Mouse (Mus musculus): ENCODE measurements around the gene Fancc. TPM values are rescaled to one million over a fixed set of nuclear protein-coding genes. Genes with fewer than 3 reads are reported as not detected.
A peak's percentile ranks its signal among the peaks of the same experiment; 100 is the strongest.

Fancc gene
- total and polyA plus RNA-seq, 2 experiments from 2014 or later = 8.0 to 12.2 TPM

GRCm38 (mm10) chr13:63272017-63272601 lies 225.0 kb downstream of the Fancc start:
- Histone ChIP-seq H3K27ac (ENCODE audit: low read depth, low read length) (no peak overlapping the region), H3K27me3 (ENCODE audit: insufficient read depth, low read length) (no peaks in the 10 kb centered on the region), H3K36me3 (ENCODE audit: insufficient read depth) (no peaks in the 10 kb centered on the region), H3K9me3 (ENCODE audit: low read length) (no peaks in the 10 kb centered on the region), H3K4me1 (ENCODE audit: insufficient read depth) (0 out of 2 replicates have a peak, but pooled peaks cover 4% of the 10 kb centered on the region), H3K4me2 (ENCODE audit: low read depth) (peak overlapping the region; percentile 72), H3K9ac (peak overlapping the region; percentile 42), H3K4me3 (ENCODE audit: low read depth, low read length) (peak overlapping the region; percentile 42)
- DNase-seq = no peak
- WGBS = 11% methylated on average over 16 of the region's 16 CpGs
- no peak for ATAC-seq
- TF ChIP-seq CTCF (IDR thresholded peaks at IDR 0.05; ENCODE audit: low read depth) = no peak

DNA sequence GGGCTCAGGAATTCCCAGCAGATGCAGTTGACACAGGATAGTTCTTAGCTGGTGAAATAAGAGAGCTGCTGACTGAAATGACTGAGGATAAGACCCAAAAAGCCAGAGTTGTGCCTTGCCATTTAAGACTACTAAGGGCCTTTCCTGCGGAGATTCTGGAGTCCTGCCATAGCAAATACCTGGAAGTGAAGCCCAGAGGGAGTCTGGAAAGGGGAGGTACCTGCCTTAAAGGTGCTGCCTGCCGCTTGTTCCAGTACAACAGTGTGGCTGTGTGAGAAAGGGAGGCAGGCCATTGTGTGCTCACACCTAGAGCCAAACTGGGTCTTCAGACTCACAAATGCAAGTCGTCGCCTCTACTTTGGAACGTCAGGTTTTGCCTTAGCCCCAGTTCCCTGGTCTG lies 226.9 kb downstream of the Fancc start:
- 54% methylated on average over 5 of the region's 5 CpGs for WGBS
- no peak overlapping the region for H3K27ac ChIP-seq (ENCODE audit: low read depth, low read length)

GRCm38 (mm10) chr13:63268776-63269175 lies 228.3 kb downstream of the Fancc start:
- Histone ChIP-seq H3K9me3 (ENCODE audit: low read length) (no peaks in the 10 kb centered on the region), H3K4me3 (ENCODE audit: low read depth, low read length) (no peak overlapping the region), H3K9ac (no peak overlapping the region), H3K27me3 (ENCODE audit: insufficient read depth, low read length) (no peaks in the 10 kb centered on the region), H3K4me1 (ENCODE audit: insufficient read depth) (0 out of 2 replicates have a peak, but pooled peaks cover 4% of the 10 kb centered on the region), H3K36me3 (ENCODE audit: insufficient read depth) (no peaks in the 10 kb centered on the region), H3K4me2 (ENCODE audit: low read depth) (no peak overlapping the region), H3K27ac (ENCODE audit: low read depth, low read length) (no peak overlapping the region)
- 100% methylated on average over 1 of the region's 1 CpGs for WGBS
- ATAC-seq (no peak), DNase-seq (no peak)
- no peak for TF ChIP-seq CTCF (IDR thresholded peaks at IDR 0.05; ENCODE audit: low read depth)

More for the DNA sequence above, 226.9 kb downstream of the Fancc start:
- H3K9me3 ChIP-seq (ENCODE audit: low read length) = no peaks in the 10 kb centered on the region
- no peak overlapping the region for H3K9ac ChIP-seq
- no peak overlapping the region for H3K4me3 ChIP-seq (ENCODE audit: low read depth, low read length)
- TF ChIP-seq CTCF (IDR thresholded peaks at IDR 0.05; ENCODE audit: low read depth) = no peak
- DNase-seq (no peak), ATAC-seq (no peak)
- 0 out of 2 replicates have a peak, but pooled peaks cover 4% of the 10 kb centered on the region for H3K4me1 ChIP-seq (ENCODE audit: insufficient read depth)
- no peaks in the 10 kb centered on the region for H3K27me3 ChIP-seq (ENCODE audit: insufficient read depth, low read length)
- H3K4me2 ChIP-seq (ENCODE audit: low read depth) = no peak overlapping the region
- no peaks in the 10 kb centered on the region for H3K36me3 ChIP-seq (ENCODE audit: insufficient read depth)

DNA sequence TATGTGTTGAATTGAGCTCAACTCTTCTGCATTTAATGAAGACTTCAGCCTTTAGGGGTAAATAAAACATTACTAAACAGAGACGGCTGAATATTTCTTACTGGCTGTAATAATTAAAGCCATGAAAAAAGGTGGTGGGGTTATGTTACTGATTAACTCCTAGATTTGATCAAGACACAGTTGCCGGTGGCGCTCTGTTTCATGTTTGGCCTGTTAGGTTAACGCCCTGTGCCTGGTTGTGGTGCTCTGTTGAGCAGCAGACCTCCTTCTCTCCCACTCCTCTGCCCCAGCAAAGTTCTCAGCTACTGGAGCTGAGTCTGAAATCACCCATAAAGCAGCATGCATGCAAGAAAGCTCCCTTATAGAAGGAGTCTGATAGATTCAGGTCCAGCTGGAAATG lies 228.7 kb downstream of the Fancc start:
- DNase-seq (no peak), ATAC-seq (no peak)
- 0 out of 2 replicates have a peak, but pooled peaks cover 4% of the 10 kb centered on the region for H3K4me1 ChIP-seq (ENCODE audit: insufficient read depth)
- no peak overlapping the region for H3K9ac ChIP-seq
- H3K9me3 ChIP-seq (ENCODE audit: low read length) = no peaks in the 10 kb centered on the region
- H3K27ac ChIP-seq (ENCODE audit: low read depth, low read length) = no peak overlapping the region
- H3K4me3 ChIP-seq (ENCODE audit: low read depth, low read length) = no peak overlapping the region
- no peaks in the 10 kb centered on the region for H3K27me3 ChIP-seq (ENCODE audit: insufficient read depth, low read length)
- H3K36me3 ChIP-seq (ENCODE audit: insufficient read depth) = no peaks in the 10 kb centered on the region
- H3K4me2 ChIP-seq (ENCODE audit: low read depth) = no peak overlapping the region
- no peak for TF ChIP-seq CTCF (IDR thresholded peaks at IDR 0.05; ENCODE audit: low read depth)
- 93% methylated on average over 4 of the region's 4 CpGs for WGBS

- Histone ChIP-seq H3K4me1 (ENCODE audit: insufficient read depth) (peaks cover 13% of the 10 kb centered on the region), H3K27ac (ENCODE audit: low read depth, low read length) (no peak overlapping the region), H3K27me3 (ENCODE audit: insufficient read depth, low read length) (no peaks in the 10 kb centered on the region), H3K9me3 (ENCODE audit: low read length) (no peaks in the 10 kb centered on the region), H3K36me3 (ENCODE audit: insufficient read depth) (no peaks in the 10 kb centered on the region), H3K4me3 (ENCODE audit: low read depth, low read length) (no peak overlapping the region), H3K9ac (no peak overlapping the region), H3K4me2 (ENCODE audit: low read depth) (no peak overlapping the region)
- 72% methylated on average over 1 of the region's 1 CpGs for WGBS
- DNase-seq (no peak), ATAC-seq (no peak)
- TF ChIP-seq CTCF (IDR thresholded peaks at IDR 0.05; ENCODE audit: low read depth) = no peak
Measured at GRCm38 (mm10) chr13:63262168-63262957, 234.7 kb downstream of the Fancc start.

- no peak overlapping the region for H3K4me3 ChIP-seq (ENCODE audit: low read depth, low read length)
- H3K9me3 ChIP-seq (ENCODE audit: low read length) = no peaks in the 10 kb centered on the region
- H3K27me3 ChIP-seq (ENCODE audit: insufficient read depth, low read length) = no peaks in the 10 kb centered on the region
- H3K4me1 ChIP-seq (ENCODE audit: insufficient read depth) = peaks cover 13% of the 10 kb centered on the region
- DNase-seq = no peak
- no peak for TF ChIP-seq CTCF (IDR thresholded peaks at IDR 0.05; ENCODE audit: low read depth)
- ATAC-seq = no peak
- H3K36me3 ChIP-seq (ENCODE audit: insufficient read depth) = no peaks in the 10 kb centered on the region
- 95% methylated on average over 3 of the region's 3 CpGs for WGBS
- no peak overlapping the region for H3K4me2 ChIP-seq (ENCODE audit: low read depth)
- H3K27ac ChIP-seq (ENCODE audit: low read depth, low read length) = no peak overlapping the region
- H3K9ac ChIP-seq = no peak overlapping the region
Measured at GRCm38 (mm10) chr13:63261676-63262075, 235.4 kb downstream of the Fancc start.
